Mouse (Mus musculus) heart, embryonic 10.5 days (tissue): ENCODE measurements at regions not wholly inside any gene's neighbourhood (a gene's known extent, or its start where the extent isn't known, plus 50 kb on each side); places are given as distances from the start of the nearest gene placed in this dataset.

Source experiments
- DNase-seq: peaks from one replicate; pipeline ENCODE4 v3.0.0-alpha.2; 2017; ENCODE audit warnings: low spot score
- H3K27ac ChIP-seq: fragments of 300-500 bp; sonication (generic); 2 replicates; pipeline ENCODE4 v1.5.1; 2016; ENCODE audit warnings: mild to moderate bottlenecking
- H3K27me3 ChIP-seq: fragments of 300-500 bp; sonication (generic); 2 replicates; pipeline ENCODE4 v1.6.1; 2016; ENCODE audit warnings: mild to moderate bottlenecking; ENCODE audit not compliant: poor library complexity, insufficient read depth, severe bottlenecking
- H3K36me3 ChIP-seq: fragments of 300-500 bp; sonication (generic); 2 replicates; pipeline ENCODE4 v1.6.1; 2016; ENCODE audit warnings: mild to moderate bottlenecking, moderate library complexity
- H3K4me1 ChIP-seq: fragments of 300-500 bp; sonication (generic); 2 replicates; pipeline ENCODE4 v1.6.1; 2016; ENCODE audit warnings: mild to moderate bottlenecking
- H3K4me3 ChIP-seq: fragments of 300-500 bp; sonication (generic); 2 replicates; pipeline ENCODE4 v1.5.1; 2016; ENCODE audit warnings: mild to moderate bottlenecking, moderate library complexity
- H3K9me3 ChIP-seq: fragments of 300-500 bp; sonication (generic); 2 replicates; pipeline ENCODE4 v1.6.1; 2016; ENCODE audit warnings: mild to moderate bottlenecking, moderate library complexity
- WGBS: fragments of 180-500 bp; shearing (Covaris S2); methylation state at CpG from one replicate; pipeline ENCODE4 v1.1.7; 2016; 5-methylcytosine and 5-hydroxymethylcytosine counted together

DNA sequence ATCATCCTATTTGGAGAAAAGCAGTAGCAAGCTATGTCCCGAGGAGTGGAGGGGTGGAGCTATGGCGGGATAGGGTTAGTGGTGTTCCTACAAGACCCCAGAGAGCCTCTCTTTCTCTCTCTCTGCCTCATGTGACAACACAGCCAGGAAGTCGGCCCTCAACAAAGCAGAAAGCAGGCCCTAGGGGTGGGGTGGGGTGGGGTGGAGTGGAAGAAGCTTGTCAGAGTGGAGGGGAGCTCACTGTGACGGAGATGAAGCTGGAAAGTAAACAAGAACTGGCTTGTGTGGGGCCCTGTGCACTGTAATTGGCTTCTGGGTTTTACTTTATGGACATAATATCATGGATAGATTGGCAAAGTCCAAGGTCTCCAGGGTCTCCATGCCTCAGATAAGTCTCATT is 130.5 kb downstream of the Pdgfra start:
- Histone ChIP-seq H3K4me3 (no peak overlapping the region), H3K36me3 (no peaks in the 10 kb centered on the region), H3K27ac (no peak overlapping the region), H3K9me3 (no peaks in the 10 kb centered on the region), H3K4me1 (peaks cover 11% of the 10 kb centered on the region), H3K27me3 (no peaks in the 10 kb centered on the region)
- DNase-seq = no peak
- 57% methylated on average over 4 of the region's 4 CpGs for WGBS

DNA sequence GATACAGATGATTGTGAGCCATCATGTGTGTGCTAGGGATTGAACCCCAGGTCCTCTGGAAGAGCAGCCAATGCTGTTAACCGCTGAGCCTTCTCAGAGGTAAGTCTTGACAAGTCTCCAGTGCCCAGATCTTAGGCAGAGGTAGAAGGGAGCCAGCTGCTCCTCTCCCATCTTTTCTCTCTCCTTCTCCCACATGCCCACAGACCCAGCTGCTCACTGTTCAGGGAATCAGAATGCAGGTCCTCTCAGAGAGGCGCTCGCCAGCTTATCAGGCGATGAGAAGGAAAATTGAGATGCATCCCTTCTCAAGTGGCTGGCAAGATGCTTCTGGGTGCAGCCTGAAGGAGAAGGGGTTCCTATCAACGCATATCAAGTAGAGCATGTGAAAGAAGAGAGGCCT is 131.7 kb downstream of the Pdgfra start:
- Histone ChIP-seq H3K27ac (no peak overlapping the region), H3K4me3 (no peak overlapping the region), H3K4me1 (peaks cover 11% of the 10 kb centered on the region), H3K36me3 (no peaks in the 10 kb centered on the region), H3K27me3 (no peaks in the 10 kb centered on the region), H3K9me3 (no peaks in the 10 kb centered on the region)
- 58% methylated on average over 5 of the region's 5 CpGs for WGBS
- DNase-seq = no peak

DNA sequence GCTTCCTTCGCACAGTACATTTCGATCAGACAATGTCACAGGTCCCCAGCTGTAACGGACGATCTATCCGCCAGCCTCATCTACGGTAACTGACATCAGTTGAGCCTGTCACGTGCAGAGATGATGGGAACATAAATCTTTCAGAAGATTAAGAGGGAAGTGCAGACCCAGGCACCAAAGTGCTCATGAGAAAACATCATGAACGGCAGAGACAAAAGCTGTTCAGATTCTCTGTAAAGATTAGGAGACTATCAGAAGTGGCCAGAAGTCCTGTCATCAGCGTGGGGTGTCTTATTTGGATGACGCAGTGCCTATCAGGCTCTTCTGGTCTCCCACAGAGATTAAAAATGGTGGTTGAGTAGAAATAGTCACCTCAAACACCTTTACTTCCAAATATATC is 133.9 kb downstream of the Pdgfra start:
- H3K4me3 ChIP-seq = no peak overlapping the region
- H3K36me3 ChIP-seq = no peaks in the 10 kb centered on the region
- H3K9me3 ChIP-seq = no peaks in the 10 kb centered on the region
- H3K27ac ChIP-seq = no peak overlapping the region
- no peak for DNase-seq
- no peaks in the 10 kb centered on the region for H3K27me3 ChIP-seq
- H3K4me1 ChIP-seq = peaks cover 11% of the 10 kb centered on the region
- WGBS = 62% methylated on average over 10 of the region's 10 CpGs

DNA sequence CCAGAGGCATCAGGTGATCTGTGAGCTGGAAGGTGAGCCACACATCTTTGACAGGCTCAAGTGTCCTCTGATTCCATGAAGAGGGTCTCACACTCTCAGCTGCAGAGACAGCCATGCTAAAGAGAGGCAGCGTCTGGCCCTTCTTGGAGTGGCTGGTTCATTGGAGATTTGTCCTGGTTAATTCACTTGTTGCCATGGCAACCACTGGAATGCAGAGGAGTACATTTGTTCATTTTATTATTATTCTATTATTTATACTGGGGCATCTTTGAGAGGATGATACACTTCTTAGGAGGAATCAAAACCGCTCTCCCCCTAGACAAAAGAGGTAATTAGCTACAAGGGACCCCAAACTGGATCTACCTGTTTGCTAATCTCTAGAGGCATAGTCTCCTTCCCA is 143.6 kb downstream of the Pdgfra start:
- H3K36me3 ChIP-seq = no peaks in the 10 kb centered on the region
- H3K27me3 ChIP-seq = no peaks in the 10 kb centered on the region
- H3K9me3 ChIP-seq = no peaks in the 10 kb centered on the region
- WGBS = 65% methylated on average over 2 of the region's 2 CpGs
- H3K4me1 ChIP-seq = no peaks in the 10 kb centered on the region
- no peak for DNase-seq
- H3K27ac ChIP-seq = no peak overlapping the region
- H3K4me3 ChIP-seq = no peak overlapping the region

DNA sequence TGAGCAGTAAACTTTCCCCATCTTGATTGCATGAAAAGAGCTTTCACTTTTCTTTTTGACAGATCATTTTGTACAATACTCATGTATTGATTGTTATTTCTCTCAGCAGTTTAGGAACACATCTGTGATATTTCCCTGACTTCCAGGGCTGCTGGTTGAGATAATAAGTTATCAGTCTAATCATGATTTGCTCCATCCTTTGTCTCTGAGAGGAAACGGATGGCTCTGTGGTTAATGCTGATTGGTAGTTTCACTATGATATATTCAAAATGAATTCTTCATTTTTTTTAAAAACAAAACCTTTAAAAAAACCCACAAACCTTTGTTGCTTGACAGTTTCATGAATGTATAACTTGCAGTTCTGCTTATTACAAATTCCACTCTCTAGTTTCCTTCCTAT is 160.8 kb downstream of the Pdgfra start:
- DNase-seq = no peak
- Histone ChIP-seq H3K9me3 (no peaks in the 10 kb centered on the region), H3K4me3 (no peak overlapping the region), H3K36me3 (no peaks in the 10 kb centered on the region), H3K27me3 (no peaks in the 10 kb centered on the region), H3K4me1 (no peaks in the 10 kb centered on the region), H3K27ac (no peak overlapping the region)
- WGBS = 67% methylated on average over 1 of the region's 1 CpGs

DNA sequence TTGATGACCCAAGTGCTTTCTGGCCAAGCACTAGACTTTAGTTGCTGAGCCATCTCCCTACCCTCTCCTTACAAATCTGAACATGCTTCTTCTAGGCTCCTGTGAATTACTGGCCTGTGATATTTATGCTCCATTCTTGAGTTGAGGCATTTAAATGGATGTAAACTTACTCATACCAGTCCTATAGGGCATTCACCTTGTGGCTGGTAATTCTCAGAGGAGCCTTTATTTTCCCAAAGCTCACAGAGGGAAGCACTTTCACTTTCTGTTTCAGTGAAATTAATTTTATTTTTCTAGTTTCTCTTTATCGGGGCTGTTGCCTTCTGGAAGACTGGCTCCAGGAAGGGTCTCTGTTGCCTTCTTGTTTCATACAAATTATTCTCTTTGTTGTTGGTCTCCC is 163.9 kb downstream of the Pdgfra start:
- Histone ChIP-seq H3K27me3 (no peaks in the 10 kb centered on the region), H3K36me3 (no peaks in the 10 kb centered on the region), H3K9me3 (no peaks in the 10 kb centered on the region), H3K4me1 (no peaks in the 10 kb centered on the region), H3K27ac (no peak overlapping the region), H3K4me3 (no peak overlapping the region)
- no peak for DNase-seq
- 85% methylated on average over 1 of the region's 1 CpGs for WGBS

DNA sequence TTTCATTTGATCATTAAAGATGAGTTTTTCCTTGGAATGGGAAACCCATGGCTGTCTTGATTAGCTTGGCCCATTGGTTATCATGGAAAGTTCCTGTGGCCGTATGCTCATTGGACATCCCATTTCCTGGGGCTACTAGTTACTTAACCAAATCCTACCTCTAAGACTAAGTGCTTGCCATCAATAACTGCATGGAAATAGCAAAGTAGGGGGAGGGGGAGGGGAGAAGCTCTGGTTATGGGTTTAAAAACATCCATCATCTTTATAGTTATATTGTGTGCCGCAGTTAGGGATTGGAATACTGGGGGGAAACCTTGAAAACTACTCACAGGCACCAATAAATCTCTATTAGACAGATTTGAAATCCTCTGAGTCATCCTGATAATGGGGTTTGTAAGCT is 168.4 kb downstream of the Pdgfra start:
- no peak for DNase-seq
- Histone ChIP-seq H3K4me3 (no peak overlapping the region), H3K9me3 (no peaks in the 10 kb centered on the region), H3K4me1 (no peaks in the 10 kb centered on the region), H3K27me3 (no peaks in the 10 kb centered on the region), H3K27ac (no peak overlapping the region), H3K36me3 (no peaks in the 10 kb centered on the region)
- WGBS = 91% methylated on average over 2 of the region's 2 CpGs

DNA sequence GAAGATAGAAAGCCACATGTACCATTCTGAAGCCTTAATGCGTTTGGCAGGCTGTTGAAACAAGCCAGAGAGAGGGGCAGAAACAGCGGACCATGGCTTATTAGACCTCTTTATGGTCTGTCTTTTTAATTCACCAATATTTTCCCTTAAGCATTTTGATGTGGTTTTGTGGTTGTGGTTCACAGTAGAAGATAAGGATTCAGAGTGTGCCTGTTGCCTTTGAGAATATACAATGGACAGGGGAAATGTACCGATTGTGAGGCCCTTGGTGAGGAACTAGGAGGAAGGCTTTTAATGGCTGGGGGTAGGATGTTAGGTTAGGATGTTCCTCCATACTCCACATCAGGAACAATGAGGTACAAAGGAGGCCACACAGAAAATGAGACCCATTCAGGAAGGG is 182.0 kb downstream of the Pdgfra start:
- Histone ChIP-seq H3K27me3 (no peaks in the 10 kb centered on the region), H3K36me3 (no peaks in the 10 kb centered on the region), H3K4me3 (no peak overlapping the region), H3K9me3 (no peaks in the 10 kb centered on the region), H3K27ac (no peak overlapping the region), H3K4me1 (no peaks in the 10 kb centered on the region)
- 80% methylated on average over 3 of the region's 3 CpGs for WGBS
- DNase-seq = no peak

DNA sequence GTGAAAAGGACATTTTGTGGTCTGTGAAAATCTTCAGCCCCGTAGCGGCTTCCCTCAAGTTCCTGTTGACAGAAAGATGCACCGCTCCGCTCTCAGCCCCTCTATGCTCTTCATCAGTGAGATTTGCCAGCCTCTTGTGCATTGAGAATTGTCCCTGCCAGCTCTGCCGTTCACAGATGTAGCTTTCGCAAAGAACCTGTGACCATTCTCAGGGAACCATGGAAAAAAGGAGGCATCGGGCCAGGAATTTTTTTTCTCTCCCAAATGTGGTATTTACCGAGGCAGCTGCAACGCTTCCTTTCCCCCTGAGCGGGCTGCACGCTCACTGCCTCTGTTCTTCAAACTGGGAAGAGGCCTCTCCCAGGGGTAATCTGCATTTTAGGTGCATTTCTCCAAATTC is 184.4 kb downstream of the Pdgfra start:
- Histone ChIP-seq H3K4me3 (no peak overlapping the region), H3K36me3 (no peaks in the 10 kb centered on the region), H3K27ac (no peak overlapping the region), H3K27me3 (no peaks in the 10 kb centered on the region), H3K9me3 (no peaks in the 10 kb centered on the region), H3K4me1 (no peaks in the 10 kb centered on the region)
- 80% methylated on average over 11 of the region's 11 CpGs for WGBS
- DNase-seq = no peak

DNA sequence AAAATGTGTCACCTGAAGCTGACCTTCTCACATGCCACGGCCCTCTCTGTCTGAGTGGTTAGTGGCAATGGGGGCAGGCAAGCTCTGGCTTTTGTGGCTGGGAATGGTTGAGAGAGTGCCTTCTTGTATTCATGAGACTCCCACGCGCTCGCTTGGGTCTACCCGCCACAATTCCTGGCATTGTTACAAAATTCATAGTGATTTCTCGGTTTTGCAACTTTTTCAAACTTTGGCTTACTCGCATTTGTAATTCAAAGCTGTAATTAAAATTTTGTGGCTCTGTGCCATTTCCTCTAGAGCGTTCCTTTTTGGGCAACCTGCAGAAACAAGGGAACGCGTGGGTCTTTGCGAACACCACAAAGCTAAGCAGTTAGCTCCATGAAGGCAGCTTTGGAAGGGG is 186.3 kb downstream of the Pdgfra start:
- 85% methylated on average over 11 of the region's 11 CpGs for WGBS
- H3K4me3 ChIP-seq = no peak overlapping the region

DNA sequence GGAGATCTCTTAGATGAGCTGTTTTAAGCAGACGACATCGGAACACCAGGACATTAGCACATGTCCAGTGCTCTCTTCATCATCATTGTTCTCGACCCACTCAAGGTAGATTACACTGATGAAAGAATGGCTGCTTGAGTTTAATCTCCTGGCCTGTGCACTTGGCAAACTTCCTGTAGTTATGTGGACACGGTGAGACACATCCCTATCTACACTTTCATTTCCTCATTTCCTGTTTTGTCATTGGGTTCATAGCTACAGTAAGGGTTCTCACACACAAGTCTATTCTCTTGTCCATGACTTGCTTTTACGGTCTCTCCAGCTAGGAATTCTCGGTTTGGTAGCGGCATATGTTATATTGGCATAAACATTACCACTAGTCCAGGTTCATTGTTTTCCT is 190.5 kb downstream of the Pdgfra start:
- Histone ChIP-seq H3K36me3 (no peaks in the 10 kb centered on the region), H3K4me3 (no peak overlapping the region), H3K9me3 (no peaks in the 10 kb centered on the region), H3K4me1 (no peaks in the 10 kb centered on the region), H3K27me3 (no peaks in the 10 kb centered on the region), H3K27ac (no peak overlapping the region)
- whole genome bisulfite sequencing = 79% methylated on average over 7 of the region's 7 CpGs
- DNase-seq = no peak

More for the DNA sequence above, 186.3 kb downstream of the Pdgfra start:
- Histone ChIP-seq H3K9me3 (no peaks in the 10 kb centered on the region), H3K27ac (no peak overlapping the region), H3K4me1 (no peaks in the 10 kb centered on the region), H3K27me3 (no peaks in the 10 kb centered on the region), H3K36me3 (no peaks in the 10 kb centered on the region)
- DNase-seq = no peak

DNA sequence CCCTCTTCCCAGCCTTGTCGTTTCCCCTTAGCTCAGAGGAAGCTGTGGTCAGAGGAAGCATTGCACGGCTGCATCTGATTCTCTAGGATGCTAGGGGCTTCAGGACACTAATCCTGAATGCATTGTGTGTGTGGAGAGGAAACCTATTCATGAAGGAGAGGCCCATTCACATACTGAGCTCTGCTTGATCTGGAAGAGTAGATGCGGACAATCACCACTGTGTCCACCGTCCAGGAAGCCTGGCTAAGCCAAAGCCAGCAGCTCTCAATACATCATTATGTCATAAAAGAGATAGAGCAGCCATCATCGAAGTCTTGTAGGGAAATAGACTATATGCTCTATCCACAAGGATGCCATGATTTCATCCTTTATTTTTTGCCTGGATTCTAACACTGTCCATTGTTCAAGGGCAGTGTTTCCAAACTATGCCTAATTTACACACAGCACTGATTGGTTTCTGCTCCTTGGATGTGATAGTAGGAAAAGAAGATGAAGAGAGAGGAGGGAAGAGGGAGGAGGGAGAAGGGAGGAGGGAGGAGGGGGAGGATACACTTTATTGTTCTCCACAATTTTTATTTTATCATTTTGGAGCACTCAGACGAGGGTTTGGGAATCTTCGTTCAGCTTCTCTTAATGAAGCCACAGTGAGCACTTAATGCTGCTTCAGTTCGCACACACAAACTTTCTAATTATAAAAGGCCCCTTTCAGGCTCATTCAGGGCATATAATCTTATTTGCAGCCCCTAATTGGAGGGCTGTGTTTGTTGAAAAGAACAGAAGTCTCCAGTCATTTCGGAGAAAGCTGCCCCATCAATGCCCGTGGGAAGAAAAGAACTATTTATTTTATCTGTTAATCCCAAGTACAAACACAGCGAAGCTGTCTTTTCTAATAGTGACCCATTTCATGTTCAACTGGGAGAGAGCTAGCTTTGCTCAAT is 195.0 kb downstream of the Pdgfra start:
- Histone ChIP-seq H3K4me1 (no peaks in the 10 kb centered on the region), H3K4me3 (no peak overlapping the region), H3K36me3 (no peaks in the 10 kb centered on the region), H3K27ac (no peak overlapping the region), H3K27me3 (no peaks in the 10 kb centered on the region), H3K9me3 (no peaks in the 10 kb centered on the region)
- WGBS = 59% methylated on average over 11 of the region's 11 CpGs
- DNase-seq = no peak

DNA sequence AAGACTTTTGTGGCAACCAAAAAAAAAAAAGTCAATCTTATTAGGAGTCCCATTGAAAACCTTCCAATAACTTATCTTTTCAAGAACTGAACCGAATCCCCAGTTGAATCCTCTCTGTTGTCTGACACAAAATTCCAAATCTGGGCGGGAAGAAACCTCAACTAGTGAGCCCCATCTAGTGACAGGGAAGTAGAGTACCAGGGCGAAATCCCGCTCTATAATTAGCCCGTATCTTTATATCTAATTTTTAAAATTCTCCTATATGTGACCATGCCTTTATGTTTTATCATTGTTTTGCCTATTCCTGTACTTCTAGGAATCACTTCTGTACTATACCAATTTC is 195.7 kb downstream of the Pdgfra start:
- no peak overlapping the region for H3K27ac ChIP-seq
- H3K27me3 ChIP-seq = no peaks in the 10 kb centered on the region
- H3K4me3 ChIP-seq = no peak overlapping the region
- no peak for DNase-seq
- H3K36me3 ChIP-seq = no peaks in the 10 kb centered on the region
- no peaks in the 10 kb centered on the region for H3K9me3 ChIP-seq
- WGBS = 64% methylated on average over 5 of the region's 5 CpGs
- no peaks in the 10 kb centered on the region for H3K4me1 ChIP-seq

DNA sequence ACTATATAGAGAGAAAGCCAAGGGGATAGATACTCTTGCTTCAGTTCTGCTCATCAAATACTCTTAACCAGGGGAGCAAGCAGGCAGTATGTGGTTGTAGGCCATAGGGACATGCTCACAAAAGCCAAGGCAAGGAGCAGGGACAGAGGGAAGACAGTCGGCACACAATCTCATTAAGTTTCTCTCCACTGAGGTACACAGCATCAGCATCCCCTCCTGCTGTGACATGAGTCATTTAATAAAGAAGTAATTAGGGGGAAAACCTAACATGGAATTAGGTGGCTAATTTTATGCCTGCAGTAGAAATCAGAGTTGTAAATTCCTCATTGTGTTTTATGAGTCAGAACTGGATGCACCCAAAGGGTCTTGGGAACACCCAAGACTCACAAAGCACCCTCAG is 203.2 kb downstream of the Pdgfra start:
- no peaks in the 10 kb centered on the region for H3K36me3 ChIP-seq
- 79% methylated on average over 1 of the region's 1 CpGs for WGBS
- no peak overlapping the region for H3K27ac ChIP-seq
- H3K4me3 ChIP-seq = no peak overlapping the region
- no peaks in the 10 kb centered on the region for H3K4me1 ChIP-seq
- no peaks in the 10 kb centered on the region for H3K27me3 ChIP-seq
- no peak for DNase-seq
- no peaks in the 10 kb centered on the region for H3K9me3 ChIP-seq
